Mouse (Mus musculus): Measurements from ENCODE around the gene Lhfpl2. TPM values are rescaled to one million over a fixed set of nuclear protein-coding genes. Genes with fewer than 3 reads are reported as not detected.

Gene Lhfpl2
- polyA plus RNA-seq, 2 experiments from 2014 or later, result 0.08 TPM; not detected in 1

- no peak for ATAC-seq
Observed at GRCm38 (mm10) chr13:94175379-94176050, 117.9 kb downstream of the Lhfpl2 start.

- ATAC-seq, result no peak
Observed at GRCm38 (mm10) chr13:94177148-94177547, 119.6 kb downstream of the Lhfpl2 start.

- no peak for ATAC-seq
Observed at GRCm38 (mm10) chr13:94178401-94179040, 120.9 kb downstream of the Lhfpl2 start.

GRCm38 (mm10) chr13:94180477-94181420 is 123.2 kb downstream of the Lhfpl2 start:
- ATAC-seq, result no peak

GRCm38 (mm10) chr13:94182026-94182425 is 124.4 kb downstream of the Lhfpl2 start:
- ATAC-seq, result no peak

GRCm38 (mm10) chr13:94183372-94184021 is 125.9 kb downstream of the Lhfpl2 start:
- no peak for ATAC-seq

GRCm38 (mm10) chr13:94184726-94185456 is 127.3 kb downstream of the Lhfpl2 start:
- ATAC-seq, result no peak

GRCm38 (mm10) chr13:94185631-94186030 is 128.0 kb downstream of the Lhfpl2 start:
- no peak for ATAC-seq

- ATAC-seq, result no peak
Observed at GRCm38 (mm10) chr13:94188200-94189086, 130.8 kb downstream of the Lhfpl2 start.

- no peak for ATAC-seq
Observed at GRCm38 (mm10) chr13:94190386-94190785, 132.8 kb downstream of the Lhfpl2 start.

GRCm38 (mm10) chr13:94193227-94193626 is 135.6 kb downstream of the Lhfpl2 start:
- ATAC-seq, result no peak

- ATAC-seq, result no peak
Observed at GRCm38 (mm10) chr13:94198616-94199015, 141.0 kb downstream of the Lhfpl2 start.

GRCm38 (mm10) chr13:94199829-94200228 is 142.2 kb downstream of the Lhfpl2 start:
- ATAC-seq, result no peak

GRCm38 (mm10) chr13:94205234-94205633 is 147.6 kb downstream of the Lhfpl2 start:
- peak; percentile 51 for ATAC-seq

GRCm38 (mm10) chr13:94207973-94208372 is 150.4 kb downstream of the Lhfpl2 start:
- ATAC-seq, result no peak

GRCm38 (mm10) chr13:94208892-94209291 is 151.3 kb downstream of the Lhfpl2 start:
- ATAC-seq, result no peak

GRCm38 (mm10) chr13:94211236-94212119 is 153.9 kb downstream of the Lhfpl2 start:
- ATAC-seq, result no peak

- no peak for ATAC-seq
Observed at GRCm38 (mm10) chr13:94212179-94212578, 154.6 kb downstream of the Lhfpl2 start.

GRCm38 (mm10) chr13:94212716-94213115 is 155.1 kb downstream of the Lhfpl2 start:
- ATAC-seq, result no peak

GRCm38 (mm10) chr13:94223609-94224008 is 166.0 kb downstream of the Lhfpl2 start:
- no peak for ATAC-seq

Data from CD4-positive, CD25-positive, alpha-beta regulatory T cell, adult 4 months (primary cell).